Mouse (Mus musculus) heart, adult 2 months (tissue): ENCODE data around the gene Podn.

Source experiments
- CTCF ChIP-seq: fragments of 200-600 bp; IDR thresholded peaks from 2 replicates; pipeline ENCODE4 v1.8.1; 2022; ENCODE audit warnings: antibody characterized with exemption, mild to moderate bottlenecking, moderate library complexity
- POLR2A ChIP-seq: fragments of 200-500 bp; IDR thresholded peaks from 2 replicates; pipeline ENCODE4 v1.6.1; 2011; ENCODE audit warnings: mild to moderate bottlenecking, low read depth, low read length, control low read depth; ENCODE audit not compliant: insufficient read depth

DNA sequence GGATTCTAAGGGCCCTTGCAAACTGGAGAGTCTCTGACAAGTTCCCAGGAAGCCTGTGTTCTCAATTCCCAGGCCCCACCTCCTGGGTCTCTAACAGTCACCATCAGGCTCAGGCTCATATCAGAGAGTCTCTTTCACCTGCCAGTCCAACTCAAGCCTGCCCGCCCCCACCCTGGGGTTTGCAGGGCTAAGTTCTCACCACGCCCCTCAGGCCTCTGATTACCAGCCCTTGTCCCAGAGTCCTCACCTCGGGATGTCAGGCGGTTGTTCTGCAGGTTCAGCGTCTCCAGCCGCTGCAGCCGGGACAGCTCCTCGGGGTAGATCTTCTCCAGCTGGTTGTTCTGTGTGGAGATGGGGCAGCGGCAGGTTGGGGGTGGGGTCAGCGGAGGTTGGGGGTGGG is 71.0 kb downstream of the Podn start:
- TF ChIP-seq CTCF (no peak), POLR2A (no peak)
